22 mouse cellular contexts compared by ENCODE assay signal in genomic region chr3:127202484-127203115, GRCm38 (mm10).
DNase-seq lines count a peak whose midpoint lies in the region; ATAC-seq and TF ChIP-seq lines count a peak whose summit lies in the region.
"Had no signal": no experiment of that assay in that cellular context is flagged by ENCODE, and none has a peak within 500 bp of the region (broad histone marks: within the 10 kb centered on the region; RNA-seq: fewer than 3 reads in every experiment).

No protein-coding gene starts in this region.

- H3K4me1 ChIP-seq in hindbrain, embryonic 11.5 days (replicated peaks; ENCODE audit: control insufficient read depth, insufficient read depth, low read length): no peaks in the 10 kb centered on the region
- no peaks in the 10 kb centered on the region for H3K4me1 ChIP-seq in hindbrain, embryonic 10.5 days (replicated peaks)
- no peaks in the 10 kb centered on the region for H3K4me1 ChIP-seq in lung, adult 2 months (ENCODE audit: control insufficient read depth, insufficient read depth, low read length)
- H3K4me1 ChIP-seq: heart, embryonic 15.5 days; megakaryocyte, embryonic 14.5 days had no signal

- TF ChIP-seq POLR2A in lung, adult 2 months (IDR thresholded peaks at IDR 0.05; ENCODE audit: borderline replicate concordance, extremely low read depth, low read depth, low read length): no peak

- no peak for TF ChIP-seq CTCF in lung, adult 2 months (IDR thresholded peaks at IDR 0.05; ENCODE audit: insufficient read depth, low read length)

- no peak overlapping the region for H3K9ac ChIP-seq in hindbrain, embryonic 11.5 days (ENCODE audit: low read depth, low read length)
- H3K9ac ChIP-seq: forebrain, embryonic 15.5 days; heart, embryonic 15.5 days; neural tube, embryonic 13.5 days had no signal

- WGBS in hindbrain, embryonic 11.5 days: 41% methylated on average over 11 of the region's 11 CpGs
- 41% methylated on average over 11 of the region's 11 CpGs for WGBS in hindbrain, embryonic 10.5 days
- WGBS in lung, adult 2 months: 40% methylated on average over 11 of the region's 11 CpGs

- H3K27ac ChIP-seq in hindbrain, embryonic 11.5 days (ENCODE audit: low read depth, low read length): no peak overlapping the region
- no peak overlapping the region for H3K27ac ChIP-seq in hindbrain, embryonic 10.5 days
- H3K27ac ChIP-seq: forebrain, embryonic 15.5 days; heart, adult 2 months; heart, embryonic 15.5 days; left cerebral cortex, adult 2 months; neural tube, embryonic 13.5 days had no signal

- H3K9me3 ChIP-seq in hindbrain, embryonic 11.5 days (ENCODE audit: control insufficient read depth, low read length): no peaks in the 10 kb centered on the region
- no peaks in the 10 kb centered on the region for H3K9me3 ChIP-seq in hindbrain, embryonic 10.5 days
- H3K9me3 ChIP-seq: forebrain, embryonic 15.5 days; heart, embryonic 15.5 days; neural tube, embryonic 13.5 days had no signal

- ATAC-seq in hindbrain, embryonic 11.5 days (ENCODE audit: low FRiP score): peak; percentile 39
- ATAC-seq: forebrain, embryonic 15.5 days had no signal

- H3K4me2 ChIP-seq in hindbrain, embryonic 11.5 days (replicated peaks; ENCODE audit: low read depth, low read length): no peak overlapping the region
- H3K4me2 ChIP-seq: forebrain, embryonic 15.5 days; heart, embryonic 15.5 days; liver, embryonic 11.5 days; neural tube, embryonic 13.5 days had no signal

- H3K27me3 ChIP-seq in hindbrain, embryonic 11.5 days (ENCODE audit: control insufficient read depth, insufficient read depth, low read length): no peaks in the 10 kb centered on the region
- no peaks in the 10 kb centered on the region for H3K27me3 ChIP-seq in hindbrain, embryonic 10.5 days (ENCODE audit: insufficient read depth, poor library complexity, severe bottlenecking)
- H3K27me3 ChIP-seq: CH12.LX; forebrain, embryonic 15.5 days; heart, embryonic 15.5 days; megakaryocyte, embryonic 14.5 days; neural tube, embryonic 13.5 days had no signal

- peak; percentile 21 for DNase-seq in adrenal gland, postnatal 14 days
- DNase-seq in adrenal gland, adult (ENCODE audit: inconsistent age in 2 of 2, low spot score in 1 of 2): no peak
- DNase-seq in hindbrain, embryonic 11.5 days (ENCODE audit: low spot score): no peak
- no peak for DNase-seq in hindbrain, embryonic 10.5 days (ENCODE audit: low spot score)
- DNase-seq in 3T3-L1 (ENCODE audit: low read depth, low spot score) (peak; percentile 75), ZHBTc4 (ENCODE audit: low read depth, low spot score) (peak; percentile 21)
- DNase-seq in spleen, postnatal 4 days (ENCODE audit: low spot score in 2 of 2): no peak
- DNase-seq in lung, adult 2 months: no peak
- DNase-seq: gastrocnemius, postnatal 25 days; heart, adult 2 months; kidney, adult 8-10 months; kidney, postnatal 36 days; lung, adult 18-20 months; thymus, postnatal 4 days had no signal

- H3K4me3 ChIP-seq in hindbrain, embryonic 11.5 days (ENCODE audit: low read depth, low read length): no peak overlapping the region
- no peak overlapping the region for H3K4me3 ChIP-seq in hindbrain, embryonic 10.5 days
- H3K4me3 ChIP-seq in lung, adult 2 months (replicated peaks; ENCODE audit: extremely low read depth, low read depth, low read length): no peak overlapping the region
- H3K4me3 ChIP-seq: erythroblast, embryonic 14.5 days; forebrain, embryonic 15.5 days; heart, adult 2 months; heart, embryonic 15.5 days; left cerebral cortex, adult 2 months; megakaryocyte, embryonic 14.5 days; neural tube, embryonic 13.5 days had no signal

- no peaks in the 10 kb centered on the region for H3K36me3 ChIP-seq in hindbrain, embryonic 11.5 days (ENCODE audit: control insufficient read depth, insufficient read depth, low read length)
- H3K36me3 ChIP-seq in hindbrain, embryonic 10.5 days: no peaks in the 10 kb centered on the region
- H3K36me3 ChIP-seq: forebrain, embryonic 15.5 days; heart, embryonic 15.5 days; neural tube, embryonic 13.5 days had no signal

Comparison
In these comparisons a context has a peak if more than half of its experiments do, and no peak if none do; other contexts are left out.
1. DNase-seq: peak in adrenal gland, postnatal 14 days (single experiment), 3T3-L1 (single experiment) and ZHBTc4 (single experiment); none in adrenal gland, adult (0 of 2), hindbrain, embryonic 11.5 days (single experiment), hindbrain, embryonic 10.5 days (single experiment), spleen, postnatal 4 days (0 of 2) and lung, adult 2 months (single experiment).